Mouse (Mus musculus) cerebellum, adult 11 months (tissue): ENCODE measurements around the gene Gm8334.
"Not testable (repeated sequence)": the region's sequence is repeated elsewhere in the genome, so short reads cannot be mapped to it uniquely, and the experiment has no call there.

ENCODE experiments used
- DNase-seq: peaks from one replicate; pipeline ENCODE4 v3.0.0; 2022

The Gm8334 gene

DNA sequence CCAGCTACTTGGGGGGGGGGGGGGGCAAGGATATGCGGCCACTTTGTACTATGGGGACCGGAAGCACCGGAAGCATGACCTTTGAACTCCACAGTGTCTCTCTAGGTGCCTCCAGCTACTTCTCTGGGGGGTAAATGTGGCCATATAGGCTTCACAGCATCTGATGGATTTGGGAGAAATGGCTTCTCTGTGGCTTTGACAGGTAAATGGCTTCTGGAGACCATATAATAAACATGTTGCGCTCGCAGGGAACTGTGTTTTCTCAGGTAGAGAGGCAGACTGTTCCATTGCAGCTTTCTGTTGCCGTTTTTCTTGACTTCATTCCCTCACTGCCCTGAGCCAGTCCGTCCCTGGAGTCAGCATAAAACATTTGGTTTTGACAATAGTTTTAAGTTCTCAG lies at the start of gene Gm8334:
Gene Gm8334 (minus strand): TSS at position 101 of the 400 bp plus-strand sequence.
- not testable (repeated sequence) for DNase-seq

DNA sequence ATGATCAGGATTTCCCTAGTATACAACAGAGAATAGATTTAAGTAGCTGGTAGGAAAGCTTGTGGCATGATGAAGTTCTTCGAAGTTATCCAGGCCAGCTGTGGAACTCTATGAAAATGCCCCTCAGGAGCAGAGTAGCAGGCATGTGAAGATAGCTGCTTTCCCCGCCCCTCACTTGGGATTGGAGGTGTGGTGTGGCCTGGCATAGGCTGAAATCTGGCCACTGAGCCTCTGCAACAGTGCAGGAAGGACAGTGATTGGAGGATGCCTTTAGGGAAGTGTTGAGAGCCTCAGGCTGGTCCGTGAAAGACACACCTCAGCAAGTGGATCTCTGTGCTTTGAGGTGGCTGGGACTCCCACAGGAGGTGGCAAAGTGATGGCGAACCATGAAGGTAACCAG lies 48.3 kb upstream of the Gm8334 start, which contains the start of gene Gm15127:
Gene Gm15127 (plus strand): TSS at position 301 of the 400 bp plus-strand sequence.
- not testable (repeated sequence) for DNase-seq
